Mouse (Mus musculus) cerebellum, postnatal 14 days (tissue): Measurements from ENCODE around the gene Mb21d2.

Source experiments
- DNase-seq, 2 experiments: peaks; one replicate each; pipeline ENCODE4 v3.0.0; 2021; ENCODE audit warnings: mixed read lengths in 2 of 2

The Mb21d2 gene

DNA sequence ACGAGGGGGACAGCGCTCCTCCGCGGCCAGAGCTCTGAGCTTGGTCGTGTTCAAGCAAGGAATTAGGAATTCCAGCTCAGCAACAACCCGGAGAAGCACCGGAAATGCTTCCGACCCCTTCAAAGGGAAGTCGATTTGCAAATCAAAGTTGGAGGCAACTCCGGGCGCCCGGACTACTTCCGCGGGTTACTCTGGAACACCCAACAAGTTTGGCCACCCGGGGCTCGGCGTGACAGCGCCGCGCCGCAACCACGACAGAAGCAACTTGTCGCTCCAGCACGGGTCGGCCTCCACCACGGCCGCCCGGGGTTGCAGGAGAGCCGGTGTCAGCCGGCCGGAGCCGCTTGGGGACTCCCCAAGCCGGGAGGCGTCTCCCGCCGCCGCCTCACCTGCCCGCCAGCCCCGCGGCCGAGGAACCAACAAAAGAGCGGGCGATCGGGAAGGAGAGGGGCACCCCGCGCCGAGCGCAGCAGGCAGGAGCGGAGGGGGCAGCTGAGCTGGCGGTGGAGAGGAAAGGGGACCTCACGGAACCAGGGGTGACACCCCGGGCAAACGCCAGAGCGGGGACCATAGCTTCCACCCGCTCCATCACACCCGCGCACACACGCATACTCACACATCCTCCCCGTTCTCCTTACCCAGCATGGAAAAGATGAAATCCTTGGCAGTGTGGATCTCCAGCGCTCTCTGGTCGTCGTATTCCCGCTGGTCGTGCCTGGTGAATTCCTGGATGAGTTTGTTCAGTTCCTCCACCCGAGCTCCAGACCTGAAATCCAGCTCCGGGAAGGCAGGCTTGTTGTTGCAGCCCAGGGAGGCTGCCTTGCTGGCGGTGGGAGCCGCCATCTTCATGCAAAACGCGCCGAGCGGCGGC is at the start of gene Mb21d2:
Gene Mb21d2 (minus strand): TSS at position 859 of the 871 bp plus-strand sequence.
- peak; percentile 60 to 70 for DNase-seq

DNA sequence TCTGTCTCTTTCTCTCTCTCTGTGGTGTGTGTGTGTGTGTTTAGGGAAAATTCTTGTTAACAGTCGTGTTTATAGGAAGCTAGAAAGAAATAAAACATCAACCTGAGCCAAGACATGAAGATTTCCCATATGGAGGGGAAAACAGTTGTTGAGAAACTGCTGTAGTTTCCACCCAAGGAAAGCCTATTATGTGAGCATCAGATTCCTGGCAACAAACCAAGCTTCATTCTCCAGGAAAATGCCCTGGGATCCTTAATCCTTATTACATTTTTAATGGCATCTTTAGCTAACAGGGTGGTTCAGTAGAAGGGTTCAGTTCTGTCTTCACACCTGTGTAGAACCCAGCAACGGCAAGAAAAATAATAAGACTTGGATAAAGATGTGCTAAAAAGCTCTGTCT is 36.8 kb upstream of the Mb21d2 start:
- no peak for DNase-seq

DNA sequence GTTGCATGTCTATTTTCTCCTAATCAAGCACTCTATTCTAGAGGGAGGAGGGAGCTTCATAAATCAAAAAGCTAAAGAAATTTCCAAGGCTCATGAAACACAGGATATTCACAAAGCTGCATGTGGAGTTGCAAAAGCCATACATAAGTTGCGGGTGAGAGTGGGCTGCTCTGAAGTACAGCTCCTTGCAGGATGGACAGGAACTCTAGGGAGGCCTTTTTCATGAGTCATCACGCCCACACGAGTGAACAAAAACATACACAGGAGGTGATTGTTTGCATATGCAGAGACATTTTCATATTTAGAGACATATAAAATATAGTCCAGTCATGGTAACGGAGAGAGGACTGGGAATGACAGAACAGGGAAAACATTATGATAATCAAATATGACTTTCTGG is 34.6 kb upstream of the Mb21d2 start:
- DNase-seq = no peak

DNA sequence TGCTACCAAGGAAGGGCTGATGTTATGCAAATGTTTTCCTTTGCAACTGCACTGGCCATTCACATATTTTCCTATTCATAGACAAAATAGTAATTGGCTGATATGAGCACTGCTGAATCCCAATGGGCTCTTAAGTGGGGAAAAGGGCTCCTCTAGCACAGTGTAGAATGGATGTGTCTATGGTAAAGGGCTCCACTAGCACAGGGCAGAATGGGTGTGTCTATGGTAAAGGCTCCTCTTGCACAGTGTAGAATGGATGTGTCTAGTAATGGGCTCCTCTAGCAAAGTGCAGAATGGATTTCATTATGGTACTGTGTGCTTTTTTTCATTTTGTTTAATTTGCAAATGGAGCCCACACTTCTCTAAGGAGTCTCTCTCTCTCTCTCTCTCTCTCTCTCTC is 33.5 kb upstream of the Mb21d2 start:
- no peak for DNase-seq

DNA sequence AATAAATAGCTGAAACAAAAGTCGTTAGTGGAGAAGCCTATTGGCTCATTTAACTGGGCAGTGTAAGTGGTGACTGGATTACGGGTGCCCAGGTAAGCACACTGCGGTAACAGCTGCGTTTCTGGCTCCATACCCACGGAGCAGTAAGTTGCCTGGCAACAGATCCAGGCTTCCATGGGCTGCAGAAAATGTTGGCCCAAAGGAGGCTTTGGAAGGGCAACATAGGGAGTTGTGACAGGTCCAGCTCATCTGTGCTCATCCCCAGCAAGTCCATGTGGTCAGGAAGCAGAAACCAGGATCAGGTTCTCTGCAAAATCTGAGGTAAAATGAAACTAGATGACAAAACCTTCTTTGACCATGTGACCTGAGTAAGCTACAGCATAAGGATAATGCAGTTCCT is 20.3 kb upstream of the Mb21d2 start:
- peak; percentile 46 to 64 for DNase-seq

DNA sequence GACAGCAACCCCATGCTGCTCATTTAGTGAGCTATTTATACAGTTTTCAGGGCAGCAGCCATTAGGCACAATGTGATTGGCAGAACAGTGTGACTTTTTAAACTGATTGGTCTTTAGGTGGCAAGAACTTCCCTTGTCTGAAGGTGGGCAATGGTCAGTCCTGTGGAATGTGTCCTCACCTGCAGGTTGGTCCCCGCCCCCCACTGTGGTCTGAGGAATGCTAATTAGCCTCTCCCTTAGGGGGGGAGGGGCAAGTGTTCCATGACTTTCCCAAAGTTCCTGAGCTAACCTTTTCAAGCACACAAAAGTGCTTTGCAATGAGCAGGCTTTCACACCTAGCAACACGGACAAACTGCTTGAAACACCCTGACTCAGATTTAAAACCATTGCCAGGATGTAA is 13.8 kb upstream of the Mb21d2 start:
- no peak for DNase-seq

DNA sequence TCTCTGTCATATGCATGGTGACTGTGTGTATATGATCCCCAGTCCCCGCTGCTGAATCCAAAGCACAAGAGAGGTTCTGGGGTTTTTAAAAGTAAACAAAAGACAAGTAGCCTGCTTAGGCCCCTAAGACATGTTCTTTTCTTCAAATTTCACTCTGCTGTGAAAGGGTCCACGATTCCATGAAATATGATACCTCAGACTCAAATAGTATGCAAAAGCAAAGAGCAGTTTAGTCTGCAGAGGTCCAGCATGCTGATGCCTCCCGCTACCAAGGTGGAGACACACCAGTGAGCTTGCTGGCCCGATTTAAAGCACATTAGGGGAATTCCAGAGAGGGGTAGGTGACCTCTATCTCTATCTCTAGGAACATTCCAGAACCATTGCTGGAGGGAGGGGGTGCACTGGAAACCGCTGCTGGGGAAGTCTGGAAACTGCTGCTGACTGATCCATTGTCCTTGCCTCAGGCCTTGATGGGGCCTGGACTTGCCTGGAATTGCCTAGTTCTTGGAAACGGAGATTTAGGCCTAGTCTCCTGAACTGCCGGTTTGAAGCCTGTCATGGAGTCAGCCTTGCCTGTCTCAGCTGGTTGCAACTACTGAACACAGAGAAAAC is 6.8 kb upstream of the Mb21d2 start:
- no peak for DNase-seq

DNA sequence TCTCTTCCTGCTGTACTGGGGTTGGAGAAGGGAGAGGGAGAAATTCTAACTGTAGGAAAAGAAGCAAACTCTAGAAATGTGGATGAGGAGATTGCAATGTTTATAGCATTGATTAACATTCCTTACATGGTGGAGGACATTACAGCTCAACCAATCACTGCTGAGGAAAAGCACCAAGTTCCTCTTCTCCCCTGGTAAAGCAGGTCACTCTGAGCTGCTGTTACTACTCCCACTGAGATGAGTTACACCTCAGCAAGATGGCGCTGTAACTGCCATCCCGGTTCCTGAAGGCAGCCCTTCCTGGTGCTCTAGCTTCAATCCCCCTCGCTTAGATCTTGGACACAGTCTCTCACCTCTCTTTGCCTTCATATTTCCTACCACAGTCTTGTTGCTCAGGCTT is 6.2 kb upstream of the Mb21d2 start:
- DNase-seq = no peak

DNA sequence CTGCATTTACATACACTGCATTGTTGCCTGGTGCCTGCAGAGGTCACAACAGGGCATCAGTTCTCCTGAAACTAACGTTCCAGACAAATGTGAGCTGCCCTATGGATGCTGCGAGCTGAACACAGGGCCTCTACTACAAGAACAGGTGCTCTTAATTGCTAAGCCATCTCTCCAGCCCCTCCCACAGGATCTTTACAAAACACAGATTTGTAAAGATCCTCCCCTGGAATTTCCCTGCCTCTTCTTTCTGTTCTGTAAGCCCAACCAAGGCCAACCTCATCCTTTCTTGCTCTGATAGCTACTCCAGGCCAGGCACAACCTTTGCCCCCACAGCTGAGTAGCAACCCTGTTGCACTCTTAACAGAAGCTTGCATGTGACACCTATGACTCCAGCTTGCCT is 1.7 kb upstream of the Mb21d2 start:
- DNase-seq = no peak

DNA sequence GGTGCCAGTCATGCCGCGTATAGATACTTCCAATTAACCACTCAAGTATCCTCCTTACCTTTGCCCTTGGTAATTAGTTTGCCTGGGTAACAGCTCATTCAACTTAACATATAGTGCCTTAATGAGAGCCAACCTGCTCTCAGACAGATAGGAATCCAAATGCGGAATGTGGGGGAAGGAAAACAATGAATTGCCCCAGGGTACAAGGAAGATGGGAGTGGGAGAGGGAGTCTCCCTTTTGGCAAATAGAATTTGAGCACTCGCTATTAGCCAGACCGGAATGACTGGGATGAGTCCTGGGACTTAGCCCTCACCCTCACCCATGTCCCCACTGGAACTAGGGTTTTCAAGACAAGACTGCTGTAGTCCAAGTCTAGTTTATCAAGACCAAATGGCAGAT is 953 bp upstream of the Mb21d2 start:
- no peak for DNase-seq

DNA sequence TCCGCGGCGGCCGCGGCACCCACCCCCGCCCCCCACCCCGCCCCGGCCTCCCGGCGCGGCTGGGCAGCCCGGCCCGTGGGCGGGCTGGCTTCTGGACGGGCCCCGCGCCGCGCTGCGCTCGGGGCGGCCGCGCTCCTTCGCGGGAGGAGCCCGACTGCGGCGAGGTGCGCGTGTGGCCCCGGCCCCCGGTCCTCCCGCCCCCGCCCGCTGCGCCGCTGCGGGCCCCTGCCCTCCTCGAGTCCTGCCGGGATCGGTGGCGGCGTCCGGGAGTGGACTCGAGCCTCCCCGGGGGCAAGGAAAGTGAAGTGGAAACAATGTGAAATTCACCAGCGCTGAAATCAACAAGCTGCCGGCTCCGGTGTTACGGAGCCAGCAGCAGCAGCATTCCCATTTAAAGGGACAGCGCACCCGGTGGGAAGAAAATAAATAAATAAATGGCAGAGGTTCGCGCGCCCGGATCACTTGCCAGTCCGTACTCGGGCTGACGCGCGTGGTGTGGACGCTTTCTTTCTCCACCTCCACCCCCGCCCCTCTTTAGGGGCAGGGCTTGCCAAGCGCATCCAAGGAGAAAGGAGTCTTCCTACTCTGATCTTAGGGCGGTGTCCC is 316 bp upstream of the Mb21d2 start:
- DNase-seq = peak; percentile 77 to 80

DNA sequence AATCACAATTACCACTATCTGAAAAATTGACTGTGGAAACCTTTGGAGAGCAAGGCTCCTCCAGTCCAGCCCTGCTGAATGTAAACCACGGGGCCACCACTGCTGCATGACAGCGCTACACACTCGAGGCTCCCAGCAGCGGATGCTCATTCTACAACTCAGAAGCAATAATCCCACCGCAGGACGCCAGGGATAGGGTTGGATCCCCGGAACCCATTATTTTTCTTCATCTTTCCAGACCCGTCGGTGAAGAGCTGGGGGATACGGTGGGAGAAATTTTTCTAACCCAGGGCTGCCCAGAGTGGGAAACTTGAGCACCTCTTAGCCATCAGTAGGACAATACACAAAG is 1.0 kb downstream of the Mb21d2 start:
- DNase-seq = peak; percentile 58 to 59

DNA sequence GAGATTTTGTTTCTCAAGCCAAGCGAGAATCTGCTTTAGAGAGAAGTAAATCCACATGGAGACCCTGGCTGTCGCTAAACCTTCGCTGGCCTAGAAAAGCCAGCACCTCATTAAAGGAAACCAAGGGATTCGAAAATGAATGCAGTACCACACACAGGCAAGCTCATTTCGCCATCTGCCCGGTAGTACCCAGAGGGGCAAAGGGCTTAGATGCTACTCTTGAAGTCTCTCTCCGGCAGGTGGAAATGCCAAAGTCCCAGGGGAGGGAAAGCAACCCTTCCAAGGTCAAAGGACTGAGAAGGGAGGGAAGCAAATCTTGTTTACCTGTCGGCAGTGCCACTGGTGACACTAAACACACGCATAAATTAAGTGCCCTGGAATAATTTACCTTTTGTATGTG is 2.1 kb downstream of the Mb21d2 start:
- DNase-seq = peak; percentile 37 to 48

DNA sequence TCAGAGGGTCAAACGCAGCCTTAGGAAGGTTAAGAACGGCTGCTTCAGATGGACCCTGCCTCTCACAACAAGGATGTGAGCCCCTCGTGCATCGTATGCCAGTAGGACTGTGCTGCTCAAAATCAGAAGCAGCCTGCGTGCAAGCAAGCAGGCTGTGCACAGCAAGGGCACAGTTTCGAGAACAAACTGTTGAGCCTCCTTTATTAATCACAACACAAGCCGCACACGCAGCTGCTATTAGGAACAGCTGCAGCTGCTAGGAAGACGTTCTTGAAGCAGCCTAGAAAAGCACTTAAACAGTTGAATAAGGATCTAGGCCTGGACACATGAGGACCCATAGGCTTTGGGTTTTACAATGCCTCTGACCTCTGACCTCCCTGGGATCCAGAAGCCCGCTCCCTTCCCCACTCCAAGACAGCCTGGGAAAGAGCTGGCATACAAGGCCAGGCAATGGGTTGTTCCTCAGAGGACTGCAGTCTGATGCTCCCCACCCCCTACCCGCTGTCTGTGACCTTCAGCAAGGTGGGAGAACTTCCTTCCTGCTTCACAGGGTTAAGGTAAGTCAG is 10.1 kb downstream of the Mb21d2 start:
- no peak for DNase-seq

DNA sequence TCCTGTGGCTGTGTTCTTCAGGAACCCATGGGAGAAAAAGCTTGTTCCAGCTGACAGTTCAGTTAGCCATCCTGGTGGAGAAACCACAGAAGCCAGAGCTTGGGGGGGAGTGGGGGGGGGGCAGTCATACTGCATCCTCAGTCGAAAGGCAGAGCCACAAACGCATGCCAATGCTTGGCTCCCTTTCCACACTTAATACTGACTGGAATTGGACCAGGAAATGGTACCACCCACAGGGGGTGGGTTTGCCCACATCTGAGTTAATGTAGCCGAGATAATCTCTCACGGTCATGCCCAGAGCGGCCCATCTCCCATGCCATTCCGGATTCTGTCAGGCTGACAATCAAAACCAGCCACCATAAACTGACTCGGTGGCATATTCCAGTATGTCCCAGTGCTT is 14.1 kb downstream of the Mb21d2 start:
- DNase-seq = peak; percentile 71

DNA sequence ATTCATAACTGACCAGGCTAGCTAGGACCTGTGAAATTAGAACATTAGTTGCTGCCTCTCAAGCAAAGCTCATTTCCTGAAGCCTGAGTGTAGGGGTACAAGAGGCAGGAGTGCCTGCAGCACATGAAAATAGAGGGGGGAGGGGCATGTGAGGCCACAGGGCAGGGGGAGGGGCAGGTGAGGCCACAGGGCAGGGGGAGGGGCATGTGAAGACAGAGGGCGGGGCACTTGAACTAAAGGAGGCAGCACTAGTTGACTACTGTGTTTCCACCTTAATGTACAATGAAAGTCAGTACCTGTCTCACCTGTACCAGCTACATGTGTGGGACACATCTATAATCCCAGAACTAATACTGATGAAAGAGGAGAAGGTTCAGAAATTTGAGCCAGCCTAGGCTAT is 14.8 kb downstream of the Mb21d2 start:
- no peak for DNase-seq

DNA sequence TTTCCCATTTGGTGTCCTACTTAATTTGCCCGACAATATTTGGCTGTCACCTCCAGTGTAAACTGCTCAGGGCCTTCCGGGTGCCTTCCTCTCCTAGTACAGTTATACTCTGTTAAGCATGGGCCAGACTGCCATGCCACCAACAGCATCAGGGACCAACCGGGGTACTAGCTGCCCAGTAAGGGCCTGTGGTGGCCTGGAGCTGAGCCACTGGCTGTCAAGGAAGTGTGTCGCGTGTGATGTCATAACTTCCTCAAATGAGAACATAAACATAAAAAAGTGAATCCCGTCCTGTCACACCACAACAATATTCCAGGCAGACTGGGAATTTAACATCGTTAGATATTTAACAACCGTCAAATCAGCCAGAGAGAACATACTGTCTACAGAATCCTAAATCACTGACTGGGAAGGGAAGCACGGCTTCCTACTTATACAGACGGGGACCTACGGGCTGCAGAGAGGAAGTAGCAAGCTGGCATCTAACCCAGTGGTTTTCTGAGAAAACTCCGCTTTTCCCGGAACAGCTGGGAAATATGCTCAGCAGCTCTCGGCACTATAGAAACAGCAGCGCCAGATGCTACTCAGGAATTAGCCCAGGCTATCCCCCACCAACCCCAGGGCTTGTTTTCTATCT is 17.9 kb downstream of the Mb21d2 start:
- no peak for DNase-seq

DNA sequence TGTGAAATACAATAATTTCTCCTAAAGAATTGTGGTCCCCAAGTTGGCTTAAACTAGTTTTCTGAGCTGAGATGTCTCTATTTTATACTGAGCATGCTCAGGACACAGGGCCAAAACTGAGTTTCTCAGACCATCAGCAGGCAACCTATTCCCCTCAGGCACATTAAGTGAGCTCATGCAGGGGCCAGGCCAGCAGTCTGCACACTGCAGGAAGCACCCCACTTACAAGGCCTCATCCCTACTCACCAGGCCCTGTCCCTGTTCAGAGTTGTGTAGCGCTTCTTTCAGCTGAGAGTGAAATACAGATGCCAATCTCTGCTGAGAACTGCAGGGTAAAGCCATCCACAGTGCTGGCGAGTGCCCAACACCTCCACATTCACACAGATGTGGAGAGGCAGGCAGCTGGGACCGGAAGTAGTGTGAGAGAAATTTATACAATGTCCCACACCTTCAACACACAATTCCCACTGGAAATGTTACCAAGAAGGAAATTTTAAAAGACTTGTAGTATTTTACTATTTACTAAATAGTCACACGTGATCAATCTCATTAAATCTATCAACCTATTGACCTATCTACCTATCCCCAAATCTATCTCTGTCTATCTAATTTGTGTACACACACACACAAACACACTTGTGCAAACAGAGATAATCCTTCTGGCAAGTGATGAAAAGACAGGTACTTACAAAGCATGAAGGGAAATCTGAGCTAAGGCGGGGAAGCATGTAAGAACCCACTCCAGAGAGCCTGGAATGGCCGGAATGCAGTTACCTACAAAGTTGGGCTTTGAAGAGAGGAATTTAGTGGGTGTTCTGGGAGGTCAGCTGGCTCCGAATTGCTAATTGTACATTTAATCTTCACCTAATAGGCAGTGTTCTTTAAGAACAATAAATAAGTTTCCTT is 22.9 kb downstream of the Mb21d2 start:
- DNase-seq = no peak

DNA sequence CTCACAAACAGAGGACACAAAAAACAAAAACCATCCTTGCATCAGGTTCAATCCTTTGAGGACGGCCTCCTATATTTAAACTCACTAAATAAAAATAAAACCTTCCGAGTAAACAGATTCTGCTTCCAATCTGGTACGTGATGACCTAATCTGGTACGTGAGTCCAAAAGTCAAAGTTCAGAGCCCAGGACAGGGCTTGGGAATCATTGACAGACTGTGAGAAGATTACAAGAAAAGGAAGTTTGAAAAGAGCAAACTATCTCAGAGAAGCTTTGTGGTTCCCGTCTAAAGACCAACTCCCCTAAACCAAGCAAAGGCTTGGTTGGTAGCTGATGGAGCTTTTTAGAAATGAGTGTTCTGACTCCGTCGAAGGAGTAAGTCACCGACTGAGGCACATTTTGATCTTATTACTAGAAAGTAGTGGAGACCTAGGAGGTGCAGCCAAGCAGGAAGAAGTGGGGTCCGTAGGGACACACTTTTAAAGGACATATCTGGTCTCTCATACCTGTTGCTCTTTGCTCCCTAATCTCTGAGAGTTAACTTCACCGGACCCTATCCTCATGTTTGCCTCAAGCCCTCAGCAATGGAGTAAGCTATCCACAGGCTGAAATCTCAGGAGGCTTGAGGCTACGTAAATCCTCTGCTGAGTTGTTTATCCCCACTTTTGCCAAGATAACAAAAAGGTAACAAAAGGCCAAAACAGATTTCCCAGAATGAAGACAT is 23.7 kb downstream of the Mb21d2 start:
- no peak for DNase-seq

DNA sequence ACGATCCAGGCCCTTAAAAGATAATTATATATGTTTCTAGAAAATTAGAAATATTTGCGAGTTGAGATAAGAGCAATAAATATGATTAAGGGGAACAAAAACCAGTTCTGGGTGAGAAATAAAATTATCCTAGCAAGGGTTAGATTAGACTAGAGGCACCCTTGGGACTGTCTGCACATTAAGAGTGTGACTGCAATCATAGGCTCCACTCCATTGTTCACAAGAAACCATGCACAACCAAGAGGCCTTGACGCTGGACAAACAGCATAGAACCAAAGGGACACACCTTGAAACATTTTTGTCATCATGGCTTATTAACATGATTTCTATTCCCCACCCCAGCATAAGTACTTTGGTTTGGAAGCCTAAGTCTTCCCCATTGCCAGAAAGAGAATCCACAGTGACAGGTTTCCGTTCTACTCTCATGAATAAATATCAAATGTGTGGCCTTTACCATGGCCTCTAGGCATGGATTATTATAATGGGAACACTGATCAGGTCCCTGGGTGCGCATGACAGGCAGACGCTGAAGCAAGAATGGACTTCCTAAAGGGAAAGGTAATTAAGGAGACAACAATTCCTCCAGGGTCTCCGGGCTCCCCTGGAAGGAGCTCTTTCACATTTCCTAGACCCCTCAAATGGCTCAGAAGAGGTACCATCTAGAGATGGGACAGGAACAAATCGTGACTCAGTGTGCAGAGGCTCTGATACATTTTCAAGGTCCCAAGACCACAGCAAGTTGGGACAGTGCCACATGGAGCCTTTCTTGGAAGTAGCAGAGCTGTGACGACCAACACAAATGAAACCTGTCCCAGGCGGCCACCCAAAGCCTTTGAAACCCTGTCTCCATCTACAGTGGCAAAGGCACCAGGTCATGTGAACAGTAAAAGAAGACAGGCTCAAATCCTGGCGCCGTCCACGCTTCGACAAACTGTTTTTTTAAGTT is 26.6 kb downstream of the Mb21d2 start:
- DNase-seq = no peak
